Mouse (Mus musculus): ENCODE results near the gene Qprt. TPM values are rescaled to one million over a fixed set of nuclear protein-coding genes. Genes with fewer than 3 reads are reported as not detected.
"Not testable (repeated sequence)": the region's sequence is repeated elsewhere in the genome, so short reads cannot be mapped to it uniquely, and the experiment has no call there.

The Qprt gene
- polyA plus RNA-seq, 1 experiment from 2014 or later = 3.2 TPM

GRCm38 (mm10) chr7:127091114-127091896, 30.7 kb downstream of the Qprt start, which contains the start of gene AI467606:
TSS of gene AI467606 (plus strand) at chr7:127091359.
- peak within 1 kb of the TSS; percentile 25; the same call in 1 of the 2 replicates for H3K4me3 ChIP-seq
- H3K4me2 ChIP-seq = peak within 1 kb of the TSS; percentile 48
- WGBS = 57% methylated on average over 16 of the region's 16 CpGs

GRCm38 (mm10) chr7:127090154-127091113, 31.6 kb downstream of the Qprt start:
- H3K9ac ChIP-seq = no peak overlapping the region
- H3K4me1 ChIP-seq = peaks cover 10% of the 10 kb centered on the region
- 82% methylated on average over 20 of the region's 20 CpGs for WGBS
- H3K36me3 ChIP-seq = no peaks in the 10 kb centered on the region
- no peaks in the 10 kb centered on the region for H3K9me3 ChIP-seq
- no peak overlapping the region for H3K27ac ChIP-seq (replicated peaks)
- no peak for ATAC-seq (ENCODE audit: extremely low read depth, insufficient number of reproducible peaks, low FRiP score, low TSS enrichment)
- H3K4me3 ChIP-seq = no peak overlapping the region
- H3K4me2 ChIP-seq = peak overlapping the region; percentile 48; the same call in 1 of the 2 replicates
- no peaks in the 10 kb centered on the region for H3K27me3 ChIP-seq (replicated peaks)

More at GRCm38 (mm10) chr7:127091114-127091896, 30.7 kb downstream of the Qprt start, which contains the start of gene AI467606:
- no peak; the same call in 1 of the 2 replicates for ATAC-seq (ENCODE audit: extremely low read depth, insufficient number of reproducible peaks, low FRiP score, low TSS enrichment)
- H3K9me3 ChIP-seq = no peaks in the 10 kb centered on the region
- peaks cover 10% of the 10 kb centered on the region for H3K4me1 ChIP-seq
- H3K27ac ChIP-seq (replicated peaks) = no peak within 1 kb of the TSS
- no peaks in the 10 kb centered on the region for H3K36me3 ChIP-seq
- H3K27me3 ChIP-seq (replicated peaks) = no peaks in the 10 kb centered on the region
- H3K9ac ChIP-seq = peak within 1 kb of the TSS; percentile 38; the same call in 1 of the 2 replicates

- H3K9ac ChIP-seq = peak overlapping the region; percentile 69
- 21% methylated on average over 27 of the region's 27 CpGs for WGBS
- peak overlapping the region; percentile 35 for H3K4me3 ChIP-seq
- H3K4me1 ChIP-seq = peaks cover 10% of the 10 kb centered on the region
- ATAC-seq (ENCODE audit: extremely low read depth, insufficient number of reproducible peaks, low FRiP score, low TSS enrichment) = no peak
- H3K9me3 ChIP-seq = no peaks in the 10 kb centered on the region
- no peaks in the 10 kb centered on the region for H3K27me3 ChIP-seq (replicated peaks)
- H3K27ac ChIP-seq (replicated peaks) = no peak overlapping the region
- peak overlapping the region; percentile 63 for H3K4me2 ChIP-seq
- no peaks in the 10 kb centered on the region for H3K36me3 ChIP-seq
Measured at GRCm38 (mm10) chr7:127088901-127089845, 32.9 kb downstream of the Qprt start.

- 77% methylated on average over 3 of the region's 3 CpGs for WGBS
- no peak overlapping the region for H3K27ac ChIP-seq (replicated peaks)
- no peaks in the 10 kb centered on the region for H3K9me3 ChIP-seq
- no peak for ATAC-seq (ENCODE audit: extremely low read depth, insufficient number of reproducible peaks, low FRiP score, low TSS enrichment)
- H3K4me3 ChIP-seq = no peak overlapping the region
- no peak overlapping the region for H3K9ac ChIP-seq
- peaks cover 10% of the 10 kb centered on the region for H3K4me1 ChIP-seq
- H3K4me2 ChIP-seq = no peak overlapping the region
- H3K27me3 ChIP-seq (replicated peaks) = no peaks in the 10 kb centered on the region
- H3K36me3 ChIP-seq = no peaks in the 10 kb centered on the region
Measured at GRCm38 (mm10) chr7:127088083-127088482, 33.9 kb downstream of the Qprt start.

- H3K9ac ChIP-seq; H3K9me3 ChIP-seq; H3K27ac ChIP-seq (replicated peaks); H3K4me3 ChIP-seq; H3K4me2 ChIP-seq; H3K27me3 ChIP-seq (replicated peaks); H3K36me3 ChIP-seq; ATAC-seq (ENCODE audit: extremely low read depth, insufficient number of reproducible peaks, low FRiP score, low TSS enrichment): not testable (repeated sequence)
- 55% methylated on average over 6 of the region's 6 CpGs for WGBS
- peaks cover 10% of the 10 kb centered on the region for H3K4me1 ChIP-seq
Measured at GRCm38 (mm10) chr7:127087278-127088010, 34.6 kb downstream of the Qprt start, which contains the start of gene Zg16. TSS of gene Zg16 (minus strand) at chr7:127087328.

- not testable (repeated sequence) for H3K27ac ChIP-seq (replicated peaks); H3K9me3 ChIP-seq; H3K4me3 ChIP-seq; H3K9ac ChIP-seq; H3K27me3 ChIP-seq (replicated peaks); H3K4me2 ChIP-seq; H3K36me3 ChIP-seq; ATAC-seq (ENCODE audit: extremely low read depth, insufficient number of reproducible peaks, low FRiP score, low TSS enrichment)
- 28% methylated on average over 6 of the region's 6 CpGs for WGBS
- peaks cover 10% of the 10 kb centered on the region for H3K4me1 ChIP-seq
Measured at GRCm38 (mm10) chr7:127085751-127086150, 36.3 kb downstream of the Qprt start.

- no peak for ATAC-seq (ENCODE audit: extremely low read depth, insufficient number of reproducible peaks, low FRiP score, low TSS enrichment)
- Histone ChIP-seq H3K9ac (no peak overlapping the region), H3K4me2 (no peak overlapping the region), H3K36me3 (no peaks in the 10 kb centered on the region), H3K27ac (replicated peaks) (no peak overlapping the region), H3K9me3 (no peaks in the 10 kb centered on the region), H3K27me3 (replicated peaks) (no peaks in the 10 kb centered on the region), H3K4me1 (peaks cover 15% of the 10 kb centered on the region), H3K4me3 (no peak overlapping the region)
- 79% methylated on average over 2 of the region's 2 CpGs for WGBS
Measured at GRCm38 (mm10) chr7:127084794-127085193, 37.2 kb downstream of the Qprt start.

GRCm38 (mm10) chr7:127083689-127084088, 38.3 kb downstream of the Qprt start:
- H3K9me3 ChIP-seq = no peaks in the 10 kb centered on the region
- peaks cover 6% of the 10 kb centered on the region for H3K4me1 ChIP-seq
- ATAC-seq (ENCODE audit: extremely low read depth, insufficient number of reproducible peaks, low FRiP score, low TSS enrichment) = no peak
- H3K27ac ChIP-seq (replicated peaks) = no peak overlapping the region
- H3K36me3 ChIP-seq = no peaks in the 10 kb centered on the region
- H3K4me3 ChIP-seq = no peak overlapping the region
- WGBS = 67% methylated on average over 4 of the region's 4 CpGs
- no peak overlapping the region for H3K9ac ChIP-seq
- no peaks in the 10 kb centered on the region for H3K27me3 ChIP-seq (replicated peaks)
- H3K4me2 ChIP-seq = no peak overlapping the region

- WGBS = 38% methylated on average over 2 of the region's 2 CpGs
- Histone ChIP-seq H3K4me2 (no peak overlapping the region), H3K27ac (replicated peaks) (no peak overlapping the region), H3K4me3 (no peak overlapping the region), H3K27me3 (replicated peaks) (no peaks in the 10 kb centered on the region), H3K36me3 (no peaks in the 10 kb centered on the region), H3K4me1 (peaks cover 5% of the 10 kb centered on the region), H3K9me3 (no peaks in the 10 kb centered on the region), H3K9ac (no peak overlapping the region)
- ATAC-seq (ENCODE audit: extremely low read depth, insufficient number of reproducible peaks, low FRiP score, low TSS enrichment) = no peak
Measured at GRCm38 (mm10) chr7:127082995-127083394, 39.0 kb downstream of the Qprt start.

GRCm38 (mm10) chr7:127082271-127082670, 39.8 kb downstream of the Qprt start:
- Histone ChIP-seq H3K9me3 (no peaks in the 10 kb centered on the region), H3K27me3 (replicated peaks) (no peaks in the 10 kb centered on the region), H3K4me1 (peaks cover 5% of the 10 kb centered on the region), H3K9ac (no peak overlapping the region), H3K36me3 (no peaks in the 10 kb centered on the region), H3K4me2 (no peak overlapping the region), H3K4me3 (no peak overlapping the region), H3K27ac (replicated peaks) (no peak overlapping the region)
- ATAC-seq (ENCODE audit: extremely low read depth, insufficient number of reproducible peaks, low FRiP score, low TSS enrichment) = no peak
- WGBS = 51% methylated on average over 8 of the region's 8 CpGs
